Mouse (Mus musculus): ENCODE results near the gene Mkrn2os. TPM values are rescaled to one million over a fixed set of nuclear protein-coding genes. Genes with fewer than 3 reads are reported as not detected.
A peak's percentile ranks its signal among the peaks of the same experiment; 100 is the strongest.

The Mkrn2os gene
- total RNA-seq, 1 experiment from 2014 or later = not detected

GRCm38 (mm10) chr6:115582328-115583115, 9.9 kb downstream of the Mkrn2os start:
- no peak for DNase-seq

- DNase-seq = no peak
These were observed 11.6 kb downstream of the Mkrn2os start for GRCm38 (mm10) chr6:115580810-115581209.

- DNase-seq = no peak
These were observed 14.4 kb downstream of the Mkrn2os start for GRCm38 (mm10) chr6:115577941-115578340.

- DNase-seq = no peak
These were observed 15.0 kb downstream of the Mkrn2os start for GRCm38 (mm10) chr6:115577407-115577806.

- DNase-seq = no peak
These were observed 18.2 kb downstream of the Mkrn2os start for GRCm38 (mm10) chr6:115574171-115574570.

- DNase-seq = no peak
These were observed 26.8 kb downstream of the Mkrn2os start for GRCm38 (mm10) chr6:115565479-115566045.

- peak; percentile 12 for DNase-seq
These were observed 32.4 kb downstream of the Mkrn2os start for GRCm38 (mm10) chr6:115559651-115560632.

GRCm38 (mm10) chr6:115558176-115558575, 34.2 kb downstream of the Mkrn2os start:
- DNase-seq = no peak

- no peak for DNase-seq
These were observed 36.9 kb downstream of the Mkrn2os start for GRCm38 (mm10) chr6:115555485-115555884.

GRCm38 (mm10) chr6:115546276-115546675, 46.1 kb downstream of the Mkrn2os start:
- peak; percentile 45 for DNase-seq

- peak; percentile 97 for DNase-seq
These were observed 47.9 kb downstream of the Mkrn2os start, which contains the start of gene Tsen2 for GRCm38 (mm10) chr6:115544442-115544970. Gene Tsen2 (plus strand): TSS chr6:115544664.

GRCm38 (mm10) chr6:115542341-115542740, 50.0 kb downstream of the Mkrn2os start:
- DNase-seq = no peak

GRCm38 (mm10) chr6:115541676-115542275, 50.6 kb downstream of the Mkrn2os start:
- DNase-seq = no peak

- DNase-seq = peak; percentile 76
These were observed 53.5 kb downstream of the Mkrn2os start for GRCm38 (mm10) chr6:115538645-115539429.

GRCm38 (mm10) chr6:115536169-115536568, 56.2 kb downstream of the Mkrn2os start:
- no peak for DNase-seq

- DNase-seq = peak; percentile 49
These were observed 57.8 kb downstream of the Mkrn2os start for GRCm38 (mm10) chr6:115534617-115535016.

Data from adrenal gland, postnatal 25 days (tissue).